Mouse (Mus musculus): Measurements from ENCODE around the gene Ahdc1. TPM values are rescaled to one million over a fixed set of nuclear protein-coding genes. Genes with fewer than 3 reads are reported as not detected.

The Ahdc1 gene
- polyA plus RNA-seq, 1 experiment from 2014 or later = 1.6 TPM

DNA sequence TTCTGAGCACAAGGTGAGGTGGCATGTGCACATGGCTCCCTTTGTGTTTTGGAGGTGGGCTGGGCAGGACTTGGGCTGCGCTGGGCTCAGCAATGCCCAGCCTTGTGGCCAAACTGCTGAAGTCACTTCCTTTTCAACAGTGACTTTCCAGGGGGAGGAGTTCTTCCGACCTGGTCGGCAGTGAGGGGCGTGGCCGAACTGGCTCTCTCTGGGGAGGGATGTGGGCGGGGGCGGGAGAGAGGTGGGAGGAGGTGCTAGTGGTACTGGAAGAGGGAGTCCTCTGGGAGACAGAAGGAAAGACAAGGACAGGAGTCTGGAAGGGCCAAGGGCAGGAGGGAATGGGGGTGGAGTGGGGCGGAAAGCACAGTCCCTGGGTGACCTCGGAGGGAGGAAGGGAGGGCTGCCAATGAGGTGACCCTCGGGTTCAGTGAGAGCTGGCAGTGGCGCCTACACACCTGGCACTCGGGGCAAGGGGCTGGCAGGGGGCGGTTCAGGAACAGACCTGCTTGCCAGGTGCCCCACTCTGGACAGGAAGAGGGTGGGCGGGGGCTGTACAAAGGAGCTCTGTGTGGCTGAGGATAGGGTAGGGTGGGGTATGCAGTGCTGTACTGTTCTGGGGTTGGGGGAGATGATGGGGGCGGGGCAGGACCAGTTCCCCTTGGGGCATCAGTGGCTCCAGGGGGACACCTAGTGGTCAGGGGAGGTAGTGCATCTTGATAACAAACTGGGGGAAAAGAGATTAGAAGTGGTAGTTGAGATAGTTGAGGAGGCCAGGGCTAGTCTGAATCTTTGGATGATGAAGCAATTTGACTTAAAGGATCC lies 45.2 kb downstream of the Ahdc1 start:
- no peak overlapping the region; the same call in 1 of the 2 replicates for H3K4me3 ChIP-seq (ENCODE audit: inconsistent target)
- H3K27ac ChIP-seq = no peak overlapping the region
- WGBS (ENCODE audit: missing documents) = 2% methylated on average over 15 of the region's 15 CpGs
- H3K36me3 ChIP-seq (ENCODE audit: inconsistent target) = no peaks in the 10 kb centered on the region
- H3K79me2 ChIP-seq (ENCODE audit: inconsistent target) = no peaks in the 10 kb centered on the region

DNA sequence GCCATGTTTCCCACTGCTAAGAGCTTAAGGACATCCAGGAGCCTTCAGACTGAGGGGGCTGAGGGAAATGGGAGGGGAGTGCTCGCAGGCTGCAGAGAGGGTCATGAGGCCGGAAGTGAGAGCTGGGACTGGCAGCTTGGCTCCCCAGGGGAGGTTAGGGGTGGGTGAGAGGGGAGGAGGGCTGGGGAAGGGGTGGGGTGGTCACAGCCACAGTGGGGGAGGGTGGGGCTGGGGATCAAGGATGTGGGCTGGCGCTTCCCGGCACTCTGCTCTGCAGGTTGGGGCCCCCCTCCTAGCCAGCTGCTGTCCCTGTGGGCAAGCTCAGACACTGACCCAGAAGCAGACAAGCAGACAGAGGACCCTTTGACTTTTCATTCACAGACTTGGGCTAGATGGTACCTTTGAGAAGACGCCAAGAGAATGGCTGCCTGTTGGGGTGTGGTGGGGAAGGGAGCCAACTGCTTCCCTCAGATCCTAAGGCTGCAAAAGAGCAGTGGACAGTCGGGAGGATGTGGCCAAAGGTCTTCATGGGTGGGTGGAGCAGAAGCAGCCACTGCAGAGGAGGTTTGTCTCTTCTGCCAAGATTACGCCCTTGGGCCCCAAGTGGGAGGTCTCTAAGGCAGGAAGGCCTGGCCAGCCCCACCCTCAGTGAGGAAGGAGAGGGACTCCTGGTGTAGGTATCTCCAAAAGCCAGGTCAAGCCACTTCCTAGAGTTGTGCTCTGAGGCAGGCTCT lies 46.5 kb downstream of the Ahdc1 start:
- Histone ChIP-seq H3K27ac (no peak overlapping the region), H3K79me2 (ENCODE audit: inconsistent target) (no peaks in the 10 kb centered on the region), H3K36me3 (ENCODE audit: inconsistent target) (no peaks in the 10 kb centered on the region), H3K4me3 (ENCODE audit: inconsistent target) (no peak overlapping the region)
- WGBS (ENCODE audit: missing documents) = 40% methylated on average over 7 of the region's 7 CpGs

DNA sequence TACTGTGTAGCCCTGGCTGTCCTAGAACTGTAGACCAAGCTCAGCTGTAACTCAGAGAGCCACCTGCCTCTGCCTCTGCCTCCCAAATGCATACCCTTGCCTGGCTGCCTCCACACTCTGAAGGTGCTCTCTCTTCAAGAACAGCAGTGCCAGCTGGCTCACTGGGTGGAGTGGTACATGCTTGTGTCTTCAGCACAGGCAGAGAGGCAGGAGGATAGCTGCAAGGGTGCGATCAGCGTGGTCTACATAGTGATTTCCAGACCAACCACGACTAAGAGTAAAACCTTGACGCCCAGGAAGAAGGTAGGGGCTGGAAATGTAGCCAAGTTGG lies 47.0 kb downstream of the Ahdc1 start:
- H3K79me2 ChIP-seq (ENCODE audit: inconsistent target) = no peaks in the 10 kb centered on the region
- no peak overlapping the region for H3K27ac ChIP-seq
- 73% methylated on average over 4 of the region's 4 CpGs for WGBS (ENCODE audit: missing documents)
- H3K36me3 ChIP-seq (ENCODE audit: inconsistent target) = no peaks in the 10 kb centered on the region
- no peak overlapping the region for H3K4me3 ChIP-seq (ENCODE audit: inconsistent target)

DNA sequence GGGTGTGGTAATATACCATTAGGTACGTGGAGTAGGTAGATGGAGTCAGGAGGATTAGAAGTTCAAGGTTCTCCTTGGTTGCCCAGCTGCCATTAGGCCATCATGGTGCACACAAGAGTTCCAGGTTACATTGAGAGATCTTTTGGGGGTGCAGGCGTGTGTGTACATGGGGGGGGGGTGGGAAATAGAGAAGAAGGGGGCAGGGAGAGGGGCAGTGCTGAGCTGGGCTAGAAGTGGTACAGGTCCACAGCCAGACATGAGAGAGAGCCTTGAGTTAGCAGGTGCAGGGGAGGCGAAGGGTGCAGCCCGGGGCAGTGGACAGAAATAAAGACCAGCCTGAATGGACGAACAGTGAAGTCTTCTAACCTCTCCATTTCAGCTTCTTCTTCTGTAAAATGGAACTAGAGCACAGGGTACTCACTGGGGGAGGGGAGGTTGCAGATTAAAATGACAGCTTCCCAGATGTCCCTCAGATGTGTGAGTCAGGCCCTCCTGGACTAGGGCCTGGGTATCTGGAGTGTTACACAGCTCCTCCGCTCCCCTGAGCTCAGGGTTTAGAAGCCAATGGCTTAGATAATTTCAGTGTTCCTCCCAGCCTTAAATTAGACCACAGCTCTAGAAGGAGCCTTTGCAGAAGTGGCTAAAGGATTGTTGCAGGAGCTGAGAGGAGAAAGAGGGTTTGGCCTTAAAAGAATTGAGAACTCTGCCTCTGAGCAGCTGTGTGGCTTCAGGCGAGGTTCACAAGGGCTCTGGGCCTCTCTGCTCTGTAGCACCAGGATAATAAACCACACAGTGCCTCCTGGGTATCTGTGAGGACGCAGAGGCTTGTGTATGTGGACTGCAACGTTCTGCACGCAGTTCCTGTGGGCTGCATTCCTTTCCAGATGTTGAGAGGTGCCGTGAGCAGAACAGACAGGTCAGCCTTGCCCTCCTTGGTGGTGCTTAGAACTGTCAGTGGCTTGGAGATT lies 47.7 kb downstream of the Ahdc1 start:
- Histone ChIP-seq H3K36me3 (ENCODE audit: inconsistent target) (no peaks in the 10 kb centered on the region), H3K27ac (no peak overlapping the region), H3K4me3 (ENCODE audit: inconsistent target) (no peak overlapping the region), H3K79me2 (ENCODE audit: inconsistent target) (no peaks in the 10 kb centered on the region)
- 82% methylated on average over 11 of the region's 11 CpGs for WGBS (ENCODE audit: missing documents)

DNA sequence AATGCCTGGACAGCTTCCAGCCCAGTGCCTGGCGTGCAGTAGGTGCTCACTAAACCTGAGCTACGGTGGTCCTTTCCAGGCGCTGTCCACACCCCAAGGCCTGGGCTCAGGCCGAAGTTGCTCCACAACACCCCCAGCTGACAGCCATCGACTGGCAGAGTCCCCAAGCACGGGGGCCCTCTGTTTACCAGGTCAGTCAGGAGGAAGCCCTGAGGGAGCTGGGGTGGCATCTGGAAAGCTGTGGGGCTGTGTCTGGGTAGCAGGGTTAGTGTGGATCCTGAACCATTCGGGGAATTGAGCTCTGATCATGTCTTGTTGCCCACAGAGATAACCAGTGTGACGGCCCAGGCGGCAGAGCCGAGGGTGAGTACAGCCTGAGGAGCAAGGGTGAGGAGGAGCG lies 49.6 kb downstream of the Ahdc1 start:
- Histone ChIP-seq H3K36me3 (ENCODE audit: inconsistent target) (no peaks in the 10 kb centered on the region), H3K79me2 (ENCODE audit: inconsistent target) (no peaks in the 10 kb centered on the region), H3K4me3 (ENCODE audit: inconsistent target) (no peak overlapping the region), H3K27ac (no peak overlapping the region)
- 94% methylated on average over 11 of the region's 11 CpGs for WGBS (ENCODE audit: missing documents)

DNA sequence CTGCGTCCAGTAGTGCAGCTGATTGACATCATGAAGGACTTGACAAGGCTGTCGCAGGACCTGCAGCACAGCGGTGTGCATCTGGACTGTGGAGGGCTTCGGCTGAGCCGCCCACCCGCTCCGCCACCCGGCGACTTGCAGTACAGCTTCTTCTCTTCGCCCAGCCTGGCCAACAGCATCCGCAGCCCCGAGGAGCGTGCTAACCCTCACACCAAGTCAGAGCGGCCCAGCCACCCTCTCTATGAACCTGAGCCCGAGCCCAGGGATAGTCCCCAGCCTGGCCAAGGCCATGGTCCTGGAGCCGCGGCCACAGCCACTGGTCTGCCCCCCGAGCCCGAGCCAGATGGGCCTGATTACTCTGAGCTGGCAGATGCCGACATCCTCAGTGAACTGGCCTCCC lies 50.7 kb downstream of the Ahdc1 start:
- H3K79me2 ChIP-seq (ENCODE audit: inconsistent target) = no peaks in the 10 kb centered on the region
- 96% methylated on average over 19 of the region's 20 CpGs for WGBS (ENCODE audit: missing documents)
- no peaks in the 10 kb centered on the region for H3K36me3 ChIP-seq (ENCODE audit: inconsistent target)
- no peak overlapping the region for H3K4me3 ChIP-seq (ENCODE audit: inconsistent target)
- no peak overlapping the region for H3K27ac ChIP-seq

DNA sequence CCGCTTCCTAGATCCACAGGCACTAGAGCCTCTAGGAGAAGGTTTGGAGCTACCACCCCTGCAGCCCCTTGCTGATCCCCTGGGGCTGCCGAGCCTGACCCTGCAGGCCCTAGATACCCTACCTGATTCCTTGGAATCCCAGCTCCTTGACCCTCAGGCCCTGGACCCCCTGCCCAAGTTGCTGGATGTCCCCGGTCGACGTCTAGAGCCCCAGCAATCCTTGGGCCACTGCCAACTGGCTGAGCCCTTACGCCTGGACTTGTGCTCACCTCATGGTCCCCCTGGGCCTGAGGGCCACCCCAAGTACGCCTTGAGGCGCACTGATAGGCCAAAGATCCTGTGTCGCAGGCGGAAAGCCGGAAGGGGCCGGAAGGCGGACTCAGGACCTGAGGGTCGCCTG lies 51.2 kb downstream of the Ahdc1 start:
- H3K36me3 ChIP-seq (ENCODE audit: inconsistent target) = no peaks in the 10 kb centered on the region
- WGBS (ENCODE audit: missing documents) = 96% methylated on average over 8 of the region's 14 CpGs

DNA sequence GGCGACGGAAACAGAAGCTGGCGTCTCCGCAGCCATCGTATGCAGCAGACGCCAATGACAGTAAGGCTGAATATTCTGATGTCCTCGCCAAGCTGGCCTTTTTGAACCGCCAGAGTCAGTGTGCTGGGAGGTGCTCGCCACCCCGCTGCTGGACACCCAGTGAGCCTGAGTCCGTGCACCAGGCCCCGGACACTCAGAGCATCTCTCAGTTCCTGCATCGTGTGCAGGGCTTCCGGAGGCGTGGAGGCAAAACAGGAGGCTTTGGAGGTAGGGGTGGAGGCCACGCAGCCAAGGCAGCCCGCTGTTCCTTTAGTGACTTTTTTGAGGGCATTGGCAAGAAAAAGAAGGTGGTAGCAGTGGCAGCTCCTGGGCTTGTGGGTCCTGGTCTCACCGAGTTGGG lies 52.1 kb downstream of the Ahdc1 start:
- Histone ChIP-seq H3K4me3 (ENCODE audit: inconsistent target) (no peak overlapping the region), H3K36me3 (ENCODE audit: inconsistent target) (no peaks in the 10 kb centered on the region), H3K79me2 (ENCODE audit: inconsistent target) (no peaks in the 10 kb centered on the region), H3K27ac (no peak overlapping the region)
- 96% methylated on average over 18 of the region's 18 CpGs for WGBS (ENCODE audit: missing documents)

More for the DNA sequence above, 51.2 kb downstream of the Ahdc1 start:
- Histone ChIP-seq H3K27ac (no peak overlapping the region), H3K4me3 (ENCODE audit: inconsistent target) (no peak overlapping the region), H3K79me2 (ENCODE audit: inconsistent target) (no peaks in the 10 kb centered on the region)

DNA sequence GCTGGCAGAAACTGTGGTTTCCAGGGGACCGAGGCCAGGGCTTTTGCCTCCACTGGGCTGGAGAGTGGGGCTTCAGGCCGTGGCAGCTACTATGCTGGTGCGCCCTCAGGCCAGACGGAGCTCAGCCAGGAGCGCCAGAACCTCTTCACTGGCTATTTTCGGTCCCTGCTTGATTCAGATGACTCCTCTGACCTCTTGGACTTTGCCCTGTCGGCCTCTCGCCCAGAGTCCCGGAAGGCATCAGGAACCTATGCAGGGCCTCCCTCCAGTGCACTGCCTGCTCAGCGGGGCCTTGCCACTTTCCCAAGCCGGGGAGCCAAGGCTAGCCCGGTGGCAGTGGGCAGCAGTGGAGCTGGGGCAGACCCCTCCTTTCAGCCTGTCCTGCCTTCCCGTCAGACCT lies 52.7 kb downstream of the Ahdc1 start:
- 95% methylated on average over 12 of the region's 13 CpGs for WGBS (ENCODE audit: missing documents)
- Histone ChIP-seq H3K4me3 (ENCODE audit: inconsistent target) (no peak overlapping the region), H3K27ac (no peak overlapping the region), H3K79me2 (ENCODE audit: inconsistent target) (no peaks in the 10 kb centered on the region), H3K36me3 (ENCODE audit: inconsistent target) (no peaks in the 10 kb centered on the region)

DNA sequence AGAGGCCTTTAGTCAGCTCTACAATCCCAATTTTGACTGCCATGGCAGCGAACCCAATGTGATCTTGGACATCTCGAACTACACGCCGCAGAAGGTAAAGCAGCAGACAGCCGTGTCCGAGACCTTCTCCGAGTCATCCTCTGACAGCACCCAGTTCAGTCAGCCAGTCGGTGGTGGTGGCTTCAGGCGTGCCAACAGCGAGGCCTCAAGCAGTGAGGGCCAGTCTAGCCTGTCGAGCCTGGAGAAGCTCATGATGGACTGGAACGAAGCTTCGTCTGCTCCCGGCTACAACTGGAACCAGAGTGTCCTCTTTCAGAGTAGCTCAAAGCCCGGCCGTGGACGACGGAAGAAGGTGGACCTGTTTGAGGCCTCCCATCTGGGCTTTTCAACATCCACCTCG lies 53.7 kb downstream of the Ahdc1 start:
- no peaks in the 10 kb centered on the region for H3K79me2 ChIP-seq (ENCODE audit: inconsistent target)
- H3K4me3 ChIP-seq (ENCODE audit: inconsistent target) = no peak overlapping the region
- H3K36me3 ChIP-seq (ENCODE audit: inconsistent target) = no peaks in the 10 kb centered on the region
- WGBS (ENCODE audit: missing documents) = 96% methylated on average over 18 of the region's 19 CpGs
- no peak overlapping the region for H3K27ac ChIP-seq

DNA sequence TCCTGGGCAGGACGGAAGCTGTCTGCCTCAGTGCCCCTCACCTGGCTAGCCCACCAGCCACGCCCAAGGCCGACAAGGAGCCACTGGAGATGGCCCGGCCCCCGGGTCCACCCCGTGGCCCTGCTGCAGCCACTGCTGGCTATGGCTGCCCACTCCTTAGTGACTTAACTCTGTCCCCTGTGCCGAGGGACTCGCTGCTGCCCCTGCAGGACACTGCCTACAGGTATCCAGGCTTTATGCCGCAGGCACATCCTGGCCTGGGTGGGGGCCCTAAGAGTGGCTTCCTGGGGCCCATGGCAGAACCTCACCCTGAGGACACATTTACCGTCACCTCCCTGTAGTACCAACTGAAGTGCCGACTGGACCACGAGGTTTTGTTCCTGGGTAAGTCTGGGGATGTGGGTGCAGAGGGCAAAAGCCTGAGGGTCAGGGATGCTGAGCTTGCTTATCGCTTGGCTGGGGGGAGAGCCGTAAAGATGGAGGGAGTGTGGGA lies 54.9 kb downstream of the Ahdc1 start:
- Histone ChIP-seq H3K4me3 (ENCODE audit: inconsistent target) (no peak overlapping the region), H3K27ac (no peak overlapping the region), H3K36me3 (ENCODE audit: inconsistent target) (no peaks in the 10 kb centered on the region), H3K79me2 (ENCODE audit: inconsistent target) (no peaks in the 10 kb centered on the region)
- 90% methylated on average over 14 of the region's 14 CpGs for WGBS (ENCODE audit: missing documents)

DNA sequence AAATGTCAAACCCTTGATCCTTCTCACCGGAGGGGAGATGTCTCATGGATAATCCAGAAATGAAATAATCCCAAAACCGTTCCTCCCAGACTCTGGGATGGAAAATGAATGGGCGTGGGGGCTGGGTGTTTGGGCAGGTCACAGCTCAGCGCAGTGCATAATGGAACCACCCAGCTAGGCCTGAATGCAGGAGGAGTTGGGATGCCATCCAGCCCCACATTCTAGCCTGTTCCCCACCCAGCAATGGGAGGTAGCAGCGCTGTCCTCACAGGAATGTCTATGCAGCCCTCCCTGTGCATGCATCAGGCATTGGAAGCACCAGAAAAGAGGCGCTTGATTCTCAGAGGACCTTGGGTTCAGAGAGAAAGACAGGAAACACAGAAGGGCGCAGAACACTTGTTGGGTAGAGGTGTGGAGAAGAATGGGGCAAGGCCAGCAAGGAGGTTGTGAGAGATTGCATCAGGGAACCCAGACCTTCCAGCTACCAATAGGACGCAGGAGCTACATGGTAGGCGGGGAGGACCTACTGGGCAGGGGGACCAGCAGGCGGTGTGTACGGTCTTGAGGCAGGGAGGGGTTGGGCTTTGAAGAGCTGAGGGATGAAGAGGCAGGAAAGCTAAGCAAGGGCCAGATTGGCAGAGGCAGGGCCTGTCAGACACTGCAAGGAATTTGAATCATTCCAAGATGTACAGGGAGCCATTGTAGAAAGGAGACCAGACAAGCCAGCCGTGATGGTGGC lies 57.5 kb downstream of the Ahdc1 start:
- Histone ChIP-seq H3K27ac (no peak overlapping the region), H3K36me3 (ENCODE audit: inconsistent target) (no peaks in the 10 kb centered on the region), H3K79me2 (ENCODE audit: inconsistent target) (no peaks in the 10 kb centered on the region), H3K4me3 (ENCODE audit: inconsistent target) (no peak overlapping the region)
- WGBS (ENCODE audit: missing documents) = 94% methylated on average over 11 of the region's 12 CpGs

DNA sequence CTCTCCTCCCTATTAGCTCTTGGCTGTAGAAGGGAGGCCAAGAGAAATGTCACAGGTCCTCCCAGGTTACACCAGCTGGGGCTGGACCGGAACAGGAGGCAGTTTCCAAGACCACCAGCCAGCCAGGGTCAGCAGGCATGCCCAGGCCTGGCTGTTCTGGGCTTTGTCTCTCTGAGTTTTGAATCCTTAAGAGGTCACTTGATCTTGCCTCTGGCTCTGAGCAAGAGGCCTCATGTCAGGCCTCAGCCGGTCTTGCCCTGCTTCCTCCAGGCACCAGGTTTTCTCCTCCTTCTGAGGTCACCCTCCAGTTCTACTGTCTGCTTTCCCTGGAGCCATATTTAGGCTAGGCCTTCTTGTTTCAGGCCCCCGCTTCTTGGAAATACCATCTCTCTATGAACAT lies 59.3 kb downstream of the Ahdc1 start:
- Histone ChIP-seq H3K36me3 (ENCODE audit: inconsistent target) (no peaks in the 10 kb centered on the region), H3K27ac (no peak overlapping the region), H3K79me2 (ENCODE audit: inconsistent target) (no peaks in the 10 kb centered on the region), H3K4me3 (ENCODE audit: inconsistent target) (no peak overlapping the region)
- whole genome bisulfite sequencing (ENCODE audit: missing documents) = 100% methylated on average over 3 of the region's 3 CpGs

DNA sequence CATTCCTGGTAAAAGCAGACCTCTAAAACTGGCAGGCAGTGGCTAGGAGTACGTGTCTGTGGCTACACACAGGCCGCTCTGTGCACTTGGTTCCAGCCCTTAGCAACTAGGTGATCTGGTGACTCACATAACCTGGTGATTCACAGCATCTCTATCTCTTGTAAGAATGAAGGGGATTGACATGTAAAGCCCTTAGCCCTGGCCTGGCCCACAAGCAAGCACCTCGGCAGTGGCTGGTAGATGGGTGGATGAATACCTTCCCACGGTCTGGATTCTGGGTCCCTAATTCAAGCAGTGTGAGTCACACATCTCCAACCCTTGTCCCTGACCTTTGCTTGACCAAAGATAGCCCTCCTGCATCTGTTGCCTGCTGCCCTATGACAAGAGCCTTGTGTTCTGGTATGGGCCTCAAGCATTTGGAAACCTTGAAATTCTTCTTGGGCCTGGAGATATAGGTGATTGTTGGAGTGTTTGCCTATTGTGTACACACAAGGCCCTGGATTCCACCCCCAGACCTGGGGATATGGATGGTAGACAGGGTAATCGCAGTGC lies 59.8 kb downstream of the Ahdc1 start:
- no peaks in the 10 kb centered on the region for H3K79me2 ChIP-seq (ENCODE audit: inconsistent target)
- H3K27ac ChIP-seq = no peak overlapping the region
- no peak overlapping the region for H3K4me3 ChIP-seq (ENCODE audit: inconsistent target)
- 96% methylated on average over 5 of the region's 5 CpGs for WGBS (ENCODE audit: missing documents)
- H3K36me3 ChIP-seq (ENCODE audit: inconsistent target) = no peaks in the 10 kb centered on the region
